Mouse (Mus musculus): ENCODE measurements around the gene Rpf2.

DNA sequence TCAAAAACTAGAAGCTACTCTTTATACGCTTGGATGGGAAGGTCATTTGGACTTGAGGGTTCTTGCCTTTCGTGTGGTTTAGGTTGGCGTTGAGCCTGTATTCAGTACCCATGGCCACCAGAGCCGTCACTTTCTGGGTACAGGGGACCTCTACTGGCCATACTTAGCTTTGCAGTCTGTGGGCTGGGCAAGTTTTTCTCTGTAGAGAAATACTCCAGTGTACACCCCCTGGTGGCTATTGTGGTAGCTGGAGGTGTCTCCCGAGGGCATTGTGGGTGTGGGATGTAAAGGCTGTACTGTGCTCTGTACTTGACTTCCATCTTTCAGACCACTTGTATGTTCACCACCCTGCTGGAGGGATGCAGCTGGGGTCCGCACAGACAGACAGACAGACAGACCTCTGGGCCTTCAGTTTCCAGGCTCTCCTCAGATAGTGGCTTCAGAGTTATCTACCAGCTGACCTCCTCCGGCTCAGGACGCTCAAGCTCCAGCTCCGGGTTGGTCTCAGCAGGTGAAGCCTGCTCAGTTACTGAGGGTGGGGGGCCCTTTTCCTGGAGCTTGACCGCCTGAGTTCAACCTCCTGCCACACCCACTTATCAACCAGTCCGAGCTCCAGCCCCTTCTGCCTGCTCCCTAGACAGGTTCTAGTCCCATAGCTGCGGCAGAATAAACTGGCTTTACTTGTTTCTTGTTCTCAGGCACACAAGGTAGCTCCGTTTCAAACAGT is 34.2 kb downstream of the Rpf2 start:
- no peak for TF ChIP-seq ETS1 (conservative IDR thresholded peaks at IDR 0.05; ENCODE audit: low read depth, low read length)
- no peak for TF ChIP-seq NRF1 (IDR thresholded peaks at IDR 0.05; ENCODE audit: low read depth, low read length)
- TF ChIP-seq TBP (conservative IDR thresholded peaks at IDR 0.05; ENCODE audit: low read depth, low read length), result no peak
- peak; percentile 94 for TF ChIP-seq ZC3H11A (IDR thresholded peaks at IDR 0.05; ENCODE audit: low read depth, low read length)
- TF ChIP-seq CTCF (conservative IDR thresholded peaks at IDR 0.05 in 1 of 2, IDR thresholded peaks at IDR 0.05 in 1 of 2; ENCODE audit: low read depth in 2 of 2, low read length in 2 of 2), result peak; percentile 95 to 100
- TF ChIP-seq CHD1 (IDR thresholded peaks at IDR 0.05; ENCODE audit: low read depth, low read length), result no peak
- TF ChIP-seq MYC (IDR thresholded peaks at IDR 0.05; ENCODE audit: low read depth, low read length), result peak; percentile 61; the same call in 1 of the 2 replicates
- 0 out of 2 replicates have a peak, but pooled peaks have one; percentile 39 for TF ChIP-seq ELF1 (IDR thresholded peaks at IDR 0.05; ENCODE audit: low read depth, low read length)
- no peak for TF ChIP-seq POLR2A (IDR thresholded peaks at IDR 0.05; ENCODE audit: low read depth, low read length)
- TF ChIP-seq EP300 (IDR thresholded peaks at IDR 0.05; ENCODE audit: low read length), result peak; percentile 13; the same call in 1 of the 2 replicates
- TF ChIP-seq TCF12 (IDR thresholded peaks at IDR 0.05; ENCODE audit: low read depth, low read length), result no peak; the same call in 1 of the 2 replicates
- no peak for TF ChIP-seq GABPA (IDR thresholded peaks at IDR 0.05; ENCODE audit: insufficient replicate concordance, low read depth, low read length)
- TF ChIP-seq MXI1 (IDR thresholded peaks at IDR 0.05; ENCODE audit: low read depth, low read length), result no peak; the same call in 1 of the 2 replicates
- TF ChIP-seq MAX (IDR thresholded peaks at IDR 0.05; ENCODE audit: low read length), result no peak
